Mouse (Mus musculus) E14TG2a.4 (cell line): ENCODE data around the gene Hydin.
"Not testable (repeated sequence)": the region's sequence is repeated elsewhere in the genome, so short reads cannot be mapped to it uniquely, and the experiment has no call there.

Source experiments
- CTCF ChIP-seq: conservative IDR thresholded peaks from 2 replicates; pipeline ENCODE4 v1.5.1; 2014; ENCODE audit warnings: low read length
- NANOG ChIP-seq: IDR thresholded peaks from 2 replicates; pipeline ENCODE4 v1.6.1; 2014; ENCODE audit warnings: borderline replicate concordance, low read length, mixed read lengths

DNA sequence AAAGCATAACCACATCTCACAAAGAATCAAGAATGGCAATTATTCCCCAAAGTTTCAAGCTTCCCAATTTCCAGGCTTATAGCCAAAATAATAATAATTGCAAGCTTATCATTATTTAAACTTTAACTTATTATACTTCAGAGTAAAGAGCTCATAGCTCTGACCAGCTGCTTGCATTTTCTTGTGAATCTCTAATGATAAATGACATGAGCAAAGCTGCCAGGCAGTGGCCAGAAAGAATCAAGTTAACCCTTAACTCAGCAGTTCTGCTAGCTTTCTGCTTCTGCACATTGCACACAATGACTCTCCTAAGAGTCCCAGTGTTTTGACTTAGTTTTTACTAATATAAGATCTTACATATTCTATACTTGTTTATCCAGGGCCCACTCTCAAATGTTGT is 285.3 kb downstream of the Hydin start:
- TF ChIP-seq CTCF, NANOG: not testable (repeated sequence)
